Mouse (Mus musculus): ENCODE measurements at regions not wholly inside any gene's neighbourhood (a gene's known extent, or its start where the extent isn't known, plus 50 kb on each side); places are given as distances from the start of the nearest gene placed in this dataset.

- H3K9me3 ChIP-seq (replicated peaks; ENCODE audit: insufficient read depth, low read length): no peaks in the 10 kb centered on the region
- DNase-seq (ENCODE audit: low read depth, low spot score): no peak
- no peak for TF ChIP-seq USF1 (IDR thresholded peaks at IDR 0.05; ENCODE audit: low read depth, low read length)
- peak; percentile 56 for TF ChIP-seq SMC3 (IDR thresholded peaks at IDR 0.05; ENCODE audit: low read depth, low read length)
- peak in 1 of 3 experiments; percentile 52; a peak in 2 of 6 replicates for TF ChIP-seq CTCF (IDR thresholded peaks at IDR 0.05 in 2 of 3, conservative IDR thresholded peaks at IDR 0.05 in 1 of 3; ENCODE audit: control insufficient read depth in 1 of 3, insufficient read depth in 1 of 3, low read depth in 2 of 3, low read length in 3 of 3, poor library complexity in 1 of 3, severe bottlenecking in 1 of 3)
- TF ChIP-seq RAD21 (IDR thresholded peaks at IDR 0.05; ENCODE audit: low read depth, low read length): peak; percentile 30
- H3K4me1 ChIP-seq (ENCODE audit: control insufficient read depth in 1 of 2, insufficient read depth in 2 of 2, low read length in 2 of 2): no peaks in the 10 kb centered on the region
- no peaks in the 10 kb centered on the region for H3K27me3 ChIP-seq (ENCODE audit: control insufficient read depth in 1 of 2, insufficient read depth in 2 of 2, low read length in 2 of 2)
- no peak overlapping the region for H3K4me3 ChIP-seq (ENCODE audit: control insufficient read depth in 1 of 2, insufficient read depth in 1 of 2, low read depth in 2 of 2, low read length in 2 of 2)
- no peaks in the 10 kb centered on the region for H3K79me2 ChIP-seq (ENCODE audit: control insufficient read depth, insufficient read depth, low read length, poor library complexity)
- H3K36me3 ChIP-seq (ENCODE audit: control insufficient read depth in 1 of 2, insufficient read depth in 2 of 2, low read length in 2 of 2): no peaks in the 10 kb centered on the region
- H3K27ac ChIP-seq (ENCODE audit: control insufficient read depth, low read depth, low read length): no peak overlapping the region
- H3K9ac ChIP-seq (ENCODE audit: control insufficient read depth, low read depth, low read length, poor library complexity, severe bottlenecking): no peak overlapping the region
Measured at GRCm38 (mm10) chr10:15172558-15172957, 454.5 kb upstream of the Gje1 start.

- Histone ChIP-seq H3K4me3 (ENCODE audit: control insufficient read depth in 1 of 2, insufficient read depth in 1 of 2, low read depth in 2 of 2, low read length in 2 of 2) (no peak overlapping the region), H3K9me3 (replicated peaks; ENCODE audit: insufficient read depth, low read length) (no peaks in the 10 kb centered on the region), H3K36me3 (ENCODE audit: control insufficient read depth in 1 of 2, insufficient read depth in 2 of 2, low read length in 2 of 2) (no peaks in the 10 kb centered on the region), H3K4me1 (ENCODE audit: control insufficient read depth in 1 of 2, insufficient read depth in 2 of 2, low read length in 2 of 2) (no peaks in the 10 kb centered on the region), H3K79me2 (ENCODE audit: control insufficient read depth, insufficient read depth, low read length, poor library complexity) (no peaks in the 10 kb centered on the region), H3K9ac (ENCODE audit: control insufficient read depth, low read depth, low read length, poor library complexity, severe bottlenecking) (no peak overlapping the region), H3K27me3 (ENCODE audit: control insufficient read depth in 1 of 2, insufficient read depth in 2 of 2, low read length in 2 of 2) (no peaks in the 10 kb centered on the region), H3K27ac (ENCODE audit: control insufficient read depth, low read depth, low read length) (no peak overlapping the region)
- TF ChIP-seq MAZ (IDR thresholded peaks at IDR 0.05; ENCODE audit: low read depth, low read length): no peak
- TF ChIP-seq ELF1 (IDR thresholded peaks at IDR 0.05; ENCODE audit: low read depth, low read length): no peak
- no peak for TF ChIP-seq MEF2A (IDR thresholded peaks at IDR 0.05; ENCODE audit: extremely low read depth, insufficient replicate concordance, low read depth, low read length, poor library complexity, severe bottlenecking)
- no peak for TF ChIP-seq USF2 (IDR thresholded peaks at IDR 0.05; ENCODE audit: borderline replicate concordance in 1 of 2, insufficient read depth in 1 of 2, low read depth in 1 of 2, low read length in 2 of 2)
- no peak for TF ChIP-seq KAT2A (conservative IDR thresholded peaks at IDR 0.05; ENCODE audit: low read depth, low read length)
- TF ChIP-seq MXI1 (IDR thresholded peaks at IDR 0.05; ENCODE audit: low read depth, low read length): no peak
- no peak for TF ChIP-seq ZC3H11A (IDR thresholded peaks at IDR 0.05; ENCODE audit: low read depth, low read length)
- TF ChIP-seq BHLHE40 (IDR thresholded peaks at IDR 0.05; ENCODE audit: borderline replicate concordance, low read depth, low read length): no peak
- TF ChIP-seq USF1 (IDR thresholded peaks at IDR 0.05; ENCODE audit: low read depth, low read length): no peak
- TF ChIP-seq POLR2AphosphoS5 (IDR thresholded peaks at IDR 0.05; ENCODE audit: borderline replicate concordance, low read depth, low read length): no peak
- TF ChIP-seq GATA1 (IDR thresholded peaks at IDR 0.05; ENCODE audit: low read depth, low read length): no peak
- no peak for TF ChIP-seq E2F4 (IDR thresholded peaks at IDR 0.05; ENCODE audit: borderline replicate concordance, low read depth, low read length)
- no peak for TF ChIP-seq SMC3 (IDR thresholded peaks at IDR 0.05; ENCODE audit: low read depth, low read length)
- TF ChIP-seq NELFE (IDR thresholded peaks at IDR 0.05; ENCODE audit: low read depth, low read length): no peak
- no peak for TF ChIP-seq ZMIZ1 (IDR thresholded peaks at IDR 0.05; ENCODE audit: low read depth, low read length)
- TF ChIP-seq HCFC1 (IDR thresholded peaks at IDR 0.05; ENCODE audit: low read depth, low read length): no peak
- DNase-seq (ENCODE audit: low read depth, low spot score): no peak
Measured at GRCm38 (mm10) chr10:15140703-15141102, 422.7 kb upstream of the Gje1 start.
